Comparison of ENCODE assay signal across 11 mouse cellular contexts in genomic region chr8:106633361-106634158, GRCm38 (mm10). TPM values are rescaled to one million over a fixed set of nuclear protein-coding genes. Genes with fewer than 3 reads are reported as not detected.
DNase-seq lines count a peak whose midpoint lies in the region; ATAC-seq and TF ChIP-seq lines count a peak whose summit lies in the region.
"Had no signal": no experiment of that assay in that cellular context is flagged by ENCODE, and none has a peak within 500 bp of the region (broad histone marks: within the 10 kb centered on the region; RNA-seq: fewer than 3 reads in every experiment).

No protein-coding gene starts in this region.

- in situ Hi-C loops in ES-E14 (cut with MboI; ENCODE audit: low sequenced_read_pairs in 2 of 2, unreplicated experiment in 2 of 2) = no loop called here

- H3K4me1 ChIP-seq in ES-E14 (ENCODE audit: control insufficient read depth in 2 of 2, insufficient read depth in 2 of 2, low read length in 2 of 2, poor library complexity in 1 of 2) = peaks cover 30 to 48% of the 10 kb centered on the region in 2 experiments
- H3K4me1 ChIP-seq in intestine, embryonic 14.5 days (replicated peaks; ENCODE audit: control insufficient read depth, insufficient read depth, low read length) = peaks cover 25% of the 10 kb centered on the region
- peaks cover 8% of the 10 kb centered on the region for H3K4me1 ChIP-seq in liver, adult 2 months (ENCODE audit: control insufficient read depth, insufficient read depth, low read length)
- H3K4me1 ChIP-seq: megakaryocyte, embryonic 14.5 days had no signal

- no peak for TF ChIP-seq POLR2A in liver, adult 2 months (IDR thresholded peaks at IDR 0.05; ENCODE audit: extremely low read depth, insufficient read depth, low read length)

- H3K4me2 ChIP-seq in intestine, embryonic 14.5 days (ENCODE audit: low read length) = no peak overlapping the region
- H3K4me2 ChIP-seq: embryonic facial prominence, embryonic 13.5 days had no signal

- WGBS in intestine, embryonic 14.5 days = 62% methylated on average over 17 of the region's 17 CpGs
- 25% methylated on average over 17 of the region's 17 CpGs for WGBS in liver, adult 2 months

- H3K79me2 ChIP-seq in liver, adult 2 months (ENCODE audit: control insufficient read depth, insufficient read depth, low read length) = no peaks in the 10 kb centered on the region

- no peaks in the 10 kb centered on the region for H3K27me3 ChIP-seq in intestine, embryonic 14.5 days (replicated peaks; ENCODE audit: control insufficient read depth, insufficient read depth, low read length)
- no peaks in the 10 kb centered on the region for H3K27me3 ChIP-seq in liver, adult 2 months (ENCODE audit: control insufficient read depth, insufficient read depth, low read length)
- H3K27me3 ChIP-seq: embryonic facial prominence, embryonic 13.5 days had no signal

- H3K9ac ChIP-seq in ES-E14 (ENCODE audit: insufficient read depth, low read depth, low read length, poor library complexity, severe bottlenecking) = no peak overlapping the region
- no peak overlapping the region for H3K9ac ChIP-seq in intestine, embryonic 14.5 days (ENCODE audit: low read length)
- peak overlapping the region; percentile 25; the same call in 1 of the 2 replicates for H3K9ac ChIP-seq in liver, adult 2 months (ENCODE audit: low read depth, low read length)
- H3K9ac ChIP-seq: embryonic facial prominence, embryonic 13.5 days had no signal

- TF ChIP-seq CTCF in liver, adult 2 months (IDR thresholded peaks at IDR 0.05; ENCODE audit: low read depth, low read length) = no peak

- no peak overlapping the region for H3K4me3 ChIP-seq in ES-E14 (ENCODE audit: insufficient read depth in 1 of 2, low read depth in 1 of 2, low read length in 2 of 2, poor library complexity in 1 of 2, severe bottlenecking in 1 of 2)
- H3K4me3 ChIP-seq in intestine, embryonic 14.5 days (ENCODE audit: low read depth, low read length) = no peak overlapping the region
- peak overlapping the region; percentile 23; the same call in 1 of the 2 replicates for H3K4me3 ChIP-seq in liver, adult 2 months (ENCODE audit: insufficient read depth, low read depth, low read length)
- H3K4me3 ChIP-seq: embryonic facial prominence, embryonic 13.5 days; megakaryocyte, embryonic 14.5 days had no signal

- peak overlapping the region; percentile 67; the same call in 1 of the 2 replicates for H3K27ac ChIP-seq in ES-E14 (ENCODE audit: insufficient read depth, low read depth, low read length, poor library complexity, severe bottlenecking)
- no peak overlapping the region for H3K27ac ChIP-seq in intestine, embryonic 14.5 days (ENCODE audit: low read depth)
- peak overlapping the region; percentile 90 for H3K27ac ChIP-seq in liver, adult 2 months (replicated peaks; ENCODE audit: insufficient read depth, low read depth, low read length)
- H3K27ac ChIP-seq: embryonic facial prominence, embryonic 13.5 days had no signal

- H3K9me3 ChIP-seq in ES-E14 (ENCODE audit: control insufficient read depth, insufficient read depth, low read depth, low read length) = no peaks in the 10 kb centered on the region
- H3K9me3 ChIP-seq in intestine, embryonic 14.5 days (ENCODE audit: control insufficient read depth, low read length) = no peaks in the 10 kb centered on the region
- H3K9me3 ChIP-seq: embryonic facial prominence, embryonic 13.5 days; megakaryocyte, embryonic 14.5 days had no signal

- no peak for DNase-seq in ES-E14 (ENCODE audit: low read depth, low spot score)
- DNase-seq in intestine, embryonic 14.5 days (ENCODE audit: low spot score) = no peak
- peak; percentile 85 for DNase-seq in liver, adult 2 months (ENCODE audit: extremely low read depth, low read depth, low spot score)
- peak; percentile 61 for DNase-seq in testis, postnatal 10 days (ENCODE audit: low spot score)
- no peak for DNase-seq in left cerebral cortex, adult 8-10 months (ENCODE audit: low spot score in 2 of 2)
- DNase-seq in adrenal gland, adult 18-20 months (ENCODE audit: low spot score in 2 of 2) = no peak
- DNase-seq: adrenal gland, postnatal 36 days had no signal

- peaks cover 7% of the 10 kb centered on the region; the same call in 1 of the 2 replicates for H3K36me3 ChIP-seq in ES-E14 (ENCODE audit: control insufficient read depth, insufficient read depth, low read length, poor library complexity, severe bottlenecking)
- no peaks in the 10 kb centered on the region for H3K36me3 ChIP-seq in intestine, embryonic 14.5 days (ENCODE audit: control insufficient read depth, insufficient read depth, low read length)
- H3K36me3 ChIP-seq in liver, adult 2 months (ENCODE audit: control insufficient read depth, insufficient read depth, low read length) = no peaks in the 10 kb centered on the region
- H3K36me3 ChIP-seq: embryonic facial prominence, embryonic 13.5 days had no signal

- peak; percentile 70 for ATAC-seq in intestine, embryonic 14.5 days (replicated peaks; ENCODE audit: low FRiP score, low TSS enrichment, low read depth)
- no peak for ATAC-seq in cerebellum, adult (ENCODE audit: insufficient number of reproducible peaks, low FRiP score, low TSS enrichment)
- ATAC-seq in erythroid progenitor cell, adult 5-6 weeks (replicated peaks; ENCODE audit: low FRiP score, poor library complexity, severe bottlenecking) = no peak

TF ChIP-seq in ES-E14, 5 proteins besides CTCF, POLR2A, EP300 and RAD21:
- no peak for TF ChIP-seq CHD2 (IDR thresholded peaks at IDR 0.05; ENCODE audit: low read depth, low read length)
- no peak for TF ChIP-seq MAFK (IDR thresholded peaks at IDR 0.05; ENCODE audit: insufficient read depth, low read depth, low read length)
- no peak for TF ChIP-seq ZNF384 (IDR thresholded peaks at IDR 0.05; ENCODE audit: low read depth, low read length)
- TF ChIP-seq HCFC1 (IDR thresholded peaks at IDR 0.05; ENCODE audit: borderline replicate concordance, insufficient read depth, low read length) = no peak
- TF ChIP-seq ZC3H11A (IDR thresholded peaks at IDR 0.05; ENCODE audit: borderline replicate concordance, low read depth, low read length) = no peak
TF ChIP-seq in ES-E14: peak in this region for 0.

RNA-seq across cellular contexts. Expression of gene Cdh1, which starts 30.4 kb away (rescaled TPM):
- 254 and 424 TPM in 2 replicates for total RNA-seq in ES-E14 (2012; rRNA removed)
- polyA plus RNA-seq in intestine, embryonic 14.5 days (2014; fragmentation: Nextera tagmentation; extraction: Ambion mirVana) = 141 and 152 TPM in 2 replicates
- 17.5 and 29.9 TPM in 2 replicates for total RNA-seq in liver, adult 2 months (2014; rRNA removed)
- 8.8 and 19.8 TPM in 2 replicates for polyA plus RNA-seq in liver, adult 2 months (2012; rRNA removed)
- total RNA-seq in erythroid progenitor cell, adult 5-6 weeks (2015; ENCODE audit: low replicate concordance) = 1.8 TPM in 1 of 2 replicates, not detected in the other
- 0.08 and 0.64 TPM in 2 replicates for total RNA-seq in erythroid progenitor cell, adult 5-6 weeks (2017; ENCODE audit: low replicate concordance)
- 1 to 10 TPM; 1.9 to 2.9 (median 2.3) TPM for total RNA-seq in left cerebral cortex, adult 8-10 months (2022)
- under 1 TPM; 0.16 to 0.27 TPM for total RNA-seq in adrenal gland, adult 18-20 months (2021)
- total RNA-seq: adrenal gland, postnatal 36 days had no signal

RNA-seq across cellular contexts. Expression of gene Tango6, which starts 49.3 kb away (rescaled TPM):
- total RNA-seq in ES-E14 (2012; rRNA removed) = 13.6 and 16.5 TPM in 2 replicates
- 9.1 and 10.9 TPM in 2 replicates for polyA plus RNA-seq in intestine, embryonic 14.5 days (2014; fragmentation: Nextera tagmentation; extraction: Ambion mirVana)
- total RNA-seq in liver, adult 2 months (2014; rRNA removed) = 2.1 and 3.2 TPM in 2 replicates
- polyA plus RNA-seq in liver, adult 2 months (2012; rRNA removed) = 3.4 and 4.0 TPM in 2 replicates
- 2.1 TPM in 1 of 2 replicates, not detected in the other for total RNA-seq in erythroid progenitor cell, adult 5-6 weeks (2015; ENCODE audit: low replicate concordance)
- total RNA-seq in erythroid progenitor cell, adult 5-6 weeks (2017; ENCODE audit: low replicate concordance) = 0.15 and 0.77 TPM in 2 replicates
- 1 to 10 TPM; 6.3 to 7.3 (median 7.0) TPM for total RNA-seq in left cerebral cortex, adult 8-10 months (2022)
- 1 to 10 TPM; 7.1 to 8.4 TPM for total RNA-seq in adrenal gland, adult 18-20 months (2021)

Comparison
In these comparisons a context has a peak if more than half of its experiments do, and no peak if none do; other contexts are left out.
1. DNase-seq: peak in liver, adult 2 months (single experiment) and testis, postnatal 10 days (single experiment); none in ES-E14 (single experiment), intestine, embryonic 14.5 days (single experiment), left cerebral cortex, adult 8-10 months (0 of 2) and adrenal gland, adult 18-20 months (0 of 2).